Mouse (Mus musculus) G1E (cell line): ENCODE data around the gene Gm5617.

Source experiments
- CTCF ChIP-seq: IDR thresholded peaks from 2 replicates; pipeline ENCODE4 v1.5.1; 2012; ENCODE audit warnings: low read depth, low read length, inconsistent platforms, mixed read lengths
- GATA1 ChIP-seq: IDR thresholded peaks from 2 replicates; pipeline ENCODE4 v1.6.1; 2012; ENCODE audit warnings: borderline replicate concordance, low read length, inconsistent platforms, mixed read lengths
- GATA2 ChIP-seq: IDR thresholded peaks from 2 replicates; pipeline ENCODE4 v1.6.1; 2012; ENCODE audit warnings: low read depth, low read length, inconsistent platforms, borderline replicate concordance
- POLR2AphosphoS5 ChIP-seq: IDR thresholded peaks from 2 replicates; pipeline ENCODE4 v1.6.1; 2012; ENCODE audit warnings: low read depth, low read length, inconsistent platforms; ENCODE audit not compliant: insufficient replicate concordance
- TAL1 ChIP-seq: conservative IDR thresholded peaks from 2 replicates; pipeline ENCODE4 v1.6.1; 2012; ENCODE audit warnings: low read depth, low read length, inconsistent platforms, mixed read lengths

- TF ChIP-seq GATA1 (no peak), CTCF (no peak), TAL1 (no peak), POLR2AphosphoS5 (no peak), GATA2 (no peak)
Measured at GRCm38 (mm10) chr9:48474367-48474766, 20.9 kb upstream of the Gm5617 start.
